Mouse (Mus musculus): Measurements from ENCODE around the gene Cracr2a. TPM values are rescaled to one million over a fixed set of nuclear protein-coding genes. Genes with fewer than 3 reads are reported as not detected.

Gene Cracr2a
- polyA plus RNA-seq, 1 experiment from 2014 or later, result 0.79 TPM

DNA sequence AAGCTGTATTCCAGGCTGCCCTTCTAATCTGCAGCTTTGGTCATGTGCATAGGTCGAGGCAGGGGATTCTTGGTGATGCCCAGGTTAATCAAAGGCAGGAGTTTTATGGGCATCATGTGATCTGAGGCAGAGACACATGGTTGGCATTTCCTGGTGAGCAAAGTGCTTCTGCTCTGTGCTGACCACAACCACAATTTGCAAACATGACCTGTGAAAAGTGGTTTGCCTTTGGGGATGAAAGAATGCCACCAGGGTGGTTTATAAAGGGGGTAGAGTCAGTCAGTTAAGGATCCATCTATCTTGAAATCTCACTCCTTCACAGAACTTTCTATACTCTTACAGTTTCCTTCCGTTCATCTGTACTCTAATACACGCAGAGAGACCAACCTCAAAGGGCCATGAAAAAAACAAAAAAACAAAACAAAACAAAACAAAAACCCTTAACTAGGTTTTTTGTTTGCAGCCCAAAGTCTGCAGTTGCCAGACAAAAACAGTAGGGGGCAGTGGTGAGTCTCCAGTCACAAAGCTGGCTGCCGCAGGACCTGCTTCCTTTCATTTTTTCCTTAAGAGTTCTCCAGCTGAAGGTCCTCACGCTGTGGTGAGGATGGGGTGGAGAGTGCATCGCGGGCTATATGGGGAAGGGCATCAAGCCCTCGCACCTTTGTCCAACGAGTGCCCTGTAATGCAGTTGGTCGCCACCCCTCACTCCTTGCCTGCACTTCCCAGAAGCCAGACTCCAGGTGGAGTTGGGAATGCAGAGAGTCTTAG lies 56.3 kb downstream of the Cracr2a start:
- 32% methylated on average over 10 of the region's 10 CpGs for whole genome bisulfite sequencing
- Histone ChIP-seq H3K9ac (replicated peaks; ENCODE audit: low read length) (peak overlapping the region; percentile 41; the same call in 1 of the 2 replicates), H3K36me3 (replicated peaks; ENCODE audit: control insufficient read depth, insufficient read depth, low read depth, low read length) (no peaks in the 10 kb centered on the region), H3K4me2 (ENCODE audit: low read depth, low read length) (no peak overlapping the region), H3K9me3 (replicated peaks; ENCODE audit: control insufficient read depth, low read length) (no peaks in the 10 kb centered on the region), H3K27ac (replicated peaks; ENCODE audit: low read depth, low read length) (no peak overlapping the region), H3K4me1 (ENCODE audit: control insufficient read depth, insufficient read depth, low read length) (no peaks in the 10 kb centered on the region), H3K4me3 (ENCODE audit: low read depth, low read length) (no peak overlapping the region), H3K27me3 (ENCODE audit: control insufficient read depth, insufficient read depth, low read length) (no peaks in the 10 kb centered on the region)
- 0 out of 2 replicates have a peak, but pooled peaks have one; percentile 9 for ATAC-seq (replicated peaks; ENCODE audit: insufficient number of reproducible peaks, low FRiP score, low TSS enrichment, low read depth)
- DNase-seq (ENCODE audit: low spot score), result peak; percentile 75

DNA sequence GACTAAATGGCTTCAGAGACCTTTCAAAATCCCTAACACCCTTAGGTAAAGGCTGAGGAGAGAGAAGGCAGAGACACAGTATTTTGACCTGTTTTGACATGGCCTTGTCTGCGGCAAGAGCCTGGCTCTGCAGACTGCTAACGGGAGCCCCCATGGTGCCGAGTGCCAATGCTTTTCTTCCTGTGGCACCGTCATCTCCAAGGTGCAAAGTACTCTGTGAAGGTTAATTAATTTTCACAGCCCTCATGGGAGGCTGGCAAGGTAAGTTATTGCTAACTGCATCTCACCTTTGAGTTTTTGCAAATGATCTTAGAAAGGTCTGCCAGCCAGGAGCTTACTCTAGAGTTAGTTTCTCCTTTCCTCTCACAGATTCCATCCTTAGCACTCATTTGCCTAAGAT lies 57.5 kb downstream of the Cracr2a start:
- no peak overlapping the region for H3K9ac ChIP-seq (replicated peaks; ENCODE audit: low read length)

DNA sequence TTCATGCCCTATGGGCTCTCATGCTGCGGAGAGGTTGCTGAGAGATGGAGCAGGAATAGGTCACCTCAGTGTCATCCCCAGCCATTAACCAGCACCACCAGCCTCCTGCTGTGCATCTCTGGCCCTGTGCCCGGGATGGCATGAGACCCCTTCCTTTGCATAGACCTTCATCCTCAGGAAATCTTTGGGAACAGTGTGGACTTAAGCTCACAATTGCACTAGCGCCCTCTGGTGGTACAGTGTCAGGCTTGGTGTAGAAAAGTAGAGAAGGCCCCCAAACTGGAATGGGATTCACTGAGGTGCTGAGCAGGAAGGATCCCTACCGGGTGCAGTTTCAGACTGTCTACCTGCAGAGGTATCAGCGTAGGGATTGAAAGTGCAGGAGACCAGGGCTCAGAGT lies 64.0 kb downstream of the Cracr2a start:
- ATAC-seq (replicated peaks; ENCODE audit: insufficient number of reproducible peaks, low FRiP score, low TSS enrichment, low read depth) (peak; percentile 48; the same call in 1 of the 2 replicates), DNase-seq (ENCODE audit: low spot score) (peak; percentile 75)
- Histone ChIP-seq H3K36me3 (replicated peaks; ENCODE audit: control insufficient read depth, insufficient read depth, low read depth, low read length) (no peaks in the 10 kb centered on the region), H3K9ac (replicated peaks; ENCODE audit: low read length) (no peak overlapping the region), H3K27me3 (ENCODE audit: control insufficient read depth, insufficient read depth, low read length) (no peaks in the 10 kb centered on the region), H3K4me1 (ENCODE audit: control insufficient read depth, insufficient read depth, low read length) (no peaks in the 10 kb centered on the region), H3K4me2 (ENCODE audit: low read depth, low read length) (no peak overlapping the region), H3K27ac (replicated peaks; ENCODE audit: low read depth, low read length) (no peak overlapping the region), H3K9me3 (replicated peaks; ENCODE audit: control insufficient read depth, low read length) (no peaks in the 10 kb centered on the region), H3K4me3 (ENCODE audit: low read depth, low read length) (no peak overlapping the region)
- WGBS, result 35% methylated on average over 5 of the region's 5 CpGs

More for the DNA sequence above, 57.5 kb downstream of the Cracr2a start:
- Histone ChIP-seq H3K36me3 (replicated peaks; ENCODE audit: control insufficient read depth, insufficient read depth, low read depth, low read length) (no peaks in the 10 kb centered on the region), H3K4me2 (ENCODE audit: low read depth, low read length) (no peak overlapping the region), H3K27ac (replicated peaks; ENCODE audit: low read depth, low read length) (no peak overlapping the region), H3K4me1 (ENCODE audit: control insufficient read depth, insufficient read depth, low read length) (no peaks in the 10 kb centered on the region), H3K27me3 (ENCODE audit: control insufficient read depth, insufficient read depth, low read length) (no peaks in the 10 kb centered on the region), H3K9me3 (replicated peaks; ENCODE audit: control insufficient read depth, low read length) (no peaks in the 10 kb centered on the region), H3K4me3 (ENCODE audit: low read depth, low read length) (no peak overlapping the region)
- 84% methylated on average over 4 of the region's 4 CpGs for WGBS
- no peak for ATAC-seq (replicated peaks; ENCODE audit: insufficient number of reproducible peaks, low FRiP score, low TSS enrichment, low read depth)
- no peak for DNase-seq (ENCODE audit: low spot score)

DNA sequence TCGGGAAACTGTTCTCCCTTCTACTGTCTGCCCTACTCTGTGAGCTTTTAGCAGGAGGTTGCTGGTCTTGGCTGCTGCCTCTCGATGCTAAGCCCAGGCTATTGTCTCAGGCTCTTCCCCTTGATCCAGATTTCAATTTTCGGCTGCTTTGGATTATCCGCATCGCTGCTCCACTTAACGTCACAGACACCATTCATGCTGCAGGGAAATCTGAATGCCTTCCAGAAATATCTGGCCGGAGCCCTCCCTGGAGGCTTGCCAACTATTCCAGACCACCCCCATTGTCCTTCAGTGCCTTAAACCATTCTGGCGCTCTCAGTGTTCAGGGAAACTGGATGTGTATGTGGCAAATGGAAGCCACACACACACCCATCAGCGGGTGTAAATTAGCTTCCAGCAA lies 66.3 kb downstream of the Cracr2a start:
- 40% methylated on average over 9 of the region's 9 CpGs for WGBS
- DNase-seq (ENCODE audit: low spot score) (peak; percentile 37), ATAC-seq (replicated peaks; ENCODE audit: insufficient number of reproducible peaks, low FRiP score, low TSS enrichment, low read depth) (0 out of 2 replicates have a peak, but pooled peaks have one; percentile 35)
- H3K4me2 ChIP-seq (ENCODE audit: low read depth, low read length), result no peak overlapping the region
- H3K36me3 ChIP-seq (replicated peaks; ENCODE audit: control insufficient read depth, insufficient read depth, low read depth, low read length), result no peaks in the 10 kb centered on the region
- no peaks in the 10 kb centered on the region for H3K4me1 ChIP-seq (ENCODE audit: control insufficient read depth, insufficient read depth, low read length)
- no peaks in the 10 kb centered on the region for H3K9me3 ChIP-seq (replicated peaks; ENCODE audit: control insufficient read depth, low read length)
- no peaks in the 10 kb centered on the region for H3K27me3 ChIP-seq (ENCODE audit: control insufficient read depth, insufficient read depth, low read length)
- no peak overlapping the region for H3K4me3 ChIP-seq (ENCODE audit: low read depth, low read length)
- H3K9ac ChIP-seq (replicated peaks; ENCODE audit: low read length), result no peak overlapping the region
- H3K27ac ChIP-seq (replicated peaks; ENCODE audit: low read depth, low read length), result no peak overlapping the region

DNA sequence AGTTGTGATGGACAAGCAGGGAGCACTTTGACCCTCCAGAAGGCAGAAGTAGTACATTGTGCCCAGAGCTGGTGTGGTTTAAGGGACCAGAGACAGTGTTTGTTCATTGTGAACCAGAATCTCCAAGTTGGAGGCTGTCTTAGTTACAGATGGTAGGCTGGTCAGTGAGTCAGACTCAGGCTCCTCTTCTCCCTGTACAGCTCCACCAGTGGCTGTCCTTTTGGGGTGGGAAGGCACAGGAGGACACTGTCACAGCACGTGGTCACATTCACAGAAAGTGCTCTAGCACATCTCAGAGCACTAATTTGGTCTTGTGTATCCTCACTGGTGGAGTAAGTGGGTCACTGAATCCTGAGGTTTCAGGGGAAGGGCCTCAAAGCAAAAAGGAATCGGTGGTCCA lies 68.1 kb downstream of the Cracr2a start:
- Histone ChIP-seq H3K27me3 (ENCODE audit: control insufficient read depth, insufficient read depth, low read length) (no peaks in the 10 kb centered on the region), H3K9me3 (replicated peaks; ENCODE audit: control insufficient read depth, low read length) (no peaks in the 10 kb centered on the region), H3K4me3 (ENCODE audit: low read depth, low read length) (no peak overlapping the region), H3K9ac (replicated peaks; ENCODE audit: low read length) (no peak overlapping the region), H3K36me3 (replicated peaks; ENCODE audit: control insufficient read depth, insufficient read depth, low read depth, low read length) (no peaks in the 10 kb centered on the region), H3K4me2 (ENCODE audit: low read depth, low read length) (no peak overlapping the region), H3K27ac (replicated peaks; ENCODE audit: low read depth, low read length) (no peak overlapping the region), H3K4me1 (ENCODE audit: control insufficient read depth, insufficient read depth, low read length) (no peaks in the 10 kb centered on the region)
- no peak for ATAC-seq (replicated peaks; ENCODE audit: insufficient number of reproducible peaks, low FRiP score, low TSS enrichment, low read depth)
- no peak for DNase-seq (ENCODE audit: low spot score)
- WGBS, result 86% methylated on average over 2 of the region's 2 CpGs

DNA sequence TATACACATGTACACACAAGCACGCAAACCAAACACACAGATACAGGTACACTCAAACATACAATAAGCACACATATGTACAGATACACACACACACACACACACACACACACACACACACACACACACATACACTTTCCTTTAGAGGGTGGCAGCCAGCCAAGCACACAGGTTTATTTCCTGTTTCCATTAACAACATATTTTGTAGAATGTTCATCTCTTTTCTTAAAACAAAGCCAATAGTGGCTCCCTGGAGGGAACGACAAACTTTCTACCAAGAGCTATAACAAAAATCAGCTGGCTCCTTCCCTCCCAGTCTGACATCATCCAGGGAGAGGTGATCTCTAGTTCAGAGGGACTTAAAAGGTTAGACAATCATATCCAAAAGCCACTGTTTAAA lies 73.7 kb downstream of the Cracr2a start:
- 75% methylated on average over 2 of the region's 2 CpGs for WGBS

DNA sequence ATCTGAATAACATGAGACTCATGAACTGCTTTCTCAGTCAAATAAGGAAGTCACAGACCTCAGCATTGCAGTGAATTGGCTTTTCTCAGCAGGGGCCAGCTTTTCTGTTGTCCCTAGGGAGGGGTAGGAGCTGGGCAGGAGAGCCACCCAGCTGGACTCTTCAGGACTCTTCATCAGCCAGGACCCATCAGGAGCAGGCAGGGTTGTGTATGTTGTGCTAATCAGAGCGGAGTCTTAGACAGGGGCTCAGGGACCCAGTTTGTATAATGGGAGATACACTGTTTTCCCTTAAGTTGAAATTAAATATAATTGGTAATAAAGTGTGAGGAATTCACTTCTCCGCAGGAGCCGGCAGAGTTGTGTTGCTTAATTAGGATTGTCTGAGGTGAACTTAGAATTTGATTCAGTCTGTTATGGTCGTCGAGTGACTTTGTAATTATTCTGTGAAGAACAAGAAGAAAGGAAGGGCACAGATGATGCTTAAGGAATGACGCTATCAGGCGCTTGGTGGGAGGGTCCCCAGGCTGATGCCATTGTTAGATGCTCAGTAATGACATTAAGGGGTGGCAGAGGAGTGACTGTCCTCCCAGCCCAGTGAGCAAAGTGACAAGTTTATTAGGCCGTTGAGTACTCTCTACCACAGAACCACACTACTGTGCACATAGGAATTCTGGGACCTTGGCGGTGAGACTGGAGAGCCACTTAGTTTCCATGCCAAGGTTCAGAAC lies 74.5 kb downstream of the Cracr2a start:
- DNase-seq (ENCODE audit: low spot score) (no peak), ATAC-seq (replicated peaks; ENCODE audit: insufficient number of reproducible peaks, low FRiP score, low TSS enrichment, low read depth) (no peak; the same call in 1 of the 2 replicates)
- H3K4me1 ChIP-seq (ENCODE audit: control insufficient read depth, insufficient read depth, low read length), result no peaks in the 10 kb centered on the region
- WGBS, result 71% methylated on average over 9 of the region's 9 CpGs
- no peaks in the 10 kb centered on the region for H3K9me3 ChIP-seq (replicated peaks; ENCODE audit: control insufficient read depth, low read length)
- H3K36me3 ChIP-seq (replicated peaks; ENCODE audit: control insufficient read depth, insufficient read depth, low read depth, low read length), result no peaks in the 10 kb centered on the region
- H3K27me3 ChIP-seq (ENCODE audit: control insufficient read depth, insufficient read depth, low read length), result no peaks in the 10 kb centered on the region
- H3K4me3 ChIP-seq (ENCODE audit: low read depth, low read length), result no peak overlapping the region
- H3K27ac ChIP-seq (replicated peaks; ENCODE audit: low read depth, low read length), result no peak overlapping the region
- no peak overlapping the region for H3K9ac ChIP-seq (replicated peaks; ENCODE audit: low read length)
- no peak overlapping the region for H3K4me2 ChIP-seq (ENCODE audit: low read depth, low read length)

More for the DNA sequence above, 73.7 kb downstream of the Cracr2a start:
- H3K4me2 ChIP-seq (ENCODE audit: low read depth, low read length), result no peak overlapping the region
- H3K27me3 ChIP-seq (ENCODE audit: control insufficient read depth, insufficient read depth, low read length), result no peaks in the 10 kb centered on the region
- no peak overlapping the region for H3K27ac ChIP-seq (replicated peaks; ENCODE audit: low read depth, low read length)
- DNase-seq (ENCODE audit: low spot score), result no peak
- no peaks in the 10 kb centered on the region for H3K4me1 ChIP-seq (ENCODE audit: control insufficient read depth, insufficient read depth, low read length)
- H3K36me3 ChIP-seq (replicated peaks; ENCODE audit: control insufficient read depth, insufficient read depth, low read depth, low read length), result no peaks in the 10 kb centered on the region
- H3K4me3 ChIP-seq (ENCODE audit: low read depth, low read length), result no peak overlapping the region
- H3K9me3 ChIP-seq (replicated peaks; ENCODE audit: control insufficient read depth, low read length), result no peaks in the 10 kb centered on the region
- no peak overlapping the region for H3K9ac ChIP-seq (replicated peaks; ENCODE audit: low read length)
- no peak for ATAC-seq (replicated peaks; ENCODE audit: insufficient number of reproducible peaks, low FRiP score, low TSS enrichment, low read depth)
